Mouse (Mus musculus) natural killer cell, adult 2 months (primary cell): ENCODE measurements at regions not wholly inside any gene's neighbourhood (a gene's known extent, or its start where the extent isn't known, plus 50 kb on each side); places are given as distances from the start of the nearest gene placed in this dataset.

Experiments used
- DNase-seq, 2 experiments: peaks; one replicate each; pipeline ENCODE4 v3.0.0; 2022; ENCODE audit warnings: low spot score in 2 of 2

DNA sequence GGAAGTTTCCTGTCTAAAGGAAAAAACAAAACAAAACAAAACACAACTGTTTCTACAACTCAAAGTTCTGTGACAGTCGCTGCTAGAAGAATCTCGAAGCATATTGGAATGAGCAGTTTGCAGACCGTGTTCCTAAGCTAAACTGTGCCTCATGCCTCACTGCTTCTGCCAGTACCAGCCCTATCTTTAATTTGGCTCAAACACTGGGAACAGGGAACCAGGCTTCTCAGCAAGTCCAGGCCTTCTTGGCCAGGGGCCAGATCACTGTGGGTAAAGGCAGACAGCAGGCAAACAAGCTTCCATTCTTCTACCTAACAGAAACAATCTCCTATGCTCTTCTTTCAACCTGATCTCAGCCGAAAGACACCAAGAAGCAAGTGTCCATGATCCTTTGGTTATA is 56.5 kb downstream of the Tmsb4x start:
- DNase-seq = no peak

DNA sequence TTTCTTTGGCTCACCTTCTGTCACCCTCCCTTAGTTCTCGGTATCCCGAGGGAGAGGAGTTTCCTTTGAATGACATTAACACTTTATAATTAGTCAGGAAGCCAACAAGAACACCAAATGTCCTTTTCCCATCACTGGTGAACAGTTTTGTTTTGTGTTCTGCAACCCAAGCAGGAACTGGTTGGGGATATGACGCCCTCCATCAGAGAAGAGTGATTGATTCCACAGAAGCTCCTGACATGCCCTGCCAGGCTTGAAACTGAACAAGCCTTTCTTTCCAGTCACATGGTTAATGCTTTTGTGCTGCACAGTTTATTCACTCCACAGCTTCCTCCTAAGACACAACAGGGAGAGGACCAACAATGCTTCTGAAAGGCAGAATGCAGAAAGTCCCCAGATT is 57.8 kb downstream of the Tmsb4x start:
- DNase-seq = no peak

DNA sequence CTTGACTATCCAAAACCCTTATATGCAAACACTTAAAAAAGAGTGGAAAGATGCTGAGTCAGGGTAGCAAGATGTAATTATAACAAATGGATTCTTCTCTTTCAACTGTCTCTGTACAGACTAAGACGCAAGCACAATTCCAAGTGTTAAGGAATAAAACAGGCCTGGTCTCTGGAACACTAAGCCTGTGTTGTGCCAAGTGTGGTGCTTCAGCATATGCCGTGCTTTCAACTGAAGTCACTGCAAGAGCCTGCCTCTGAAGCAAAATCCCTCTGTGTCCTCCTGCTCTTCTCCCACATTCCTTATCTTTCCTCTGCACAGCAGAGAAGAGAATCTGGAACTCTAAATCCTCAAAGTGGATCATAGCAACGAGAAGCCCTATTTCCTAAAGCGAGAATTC is 59.7 kb downstream of the Tmsb4x start:
- no peak for DNase-seq

DNA sequence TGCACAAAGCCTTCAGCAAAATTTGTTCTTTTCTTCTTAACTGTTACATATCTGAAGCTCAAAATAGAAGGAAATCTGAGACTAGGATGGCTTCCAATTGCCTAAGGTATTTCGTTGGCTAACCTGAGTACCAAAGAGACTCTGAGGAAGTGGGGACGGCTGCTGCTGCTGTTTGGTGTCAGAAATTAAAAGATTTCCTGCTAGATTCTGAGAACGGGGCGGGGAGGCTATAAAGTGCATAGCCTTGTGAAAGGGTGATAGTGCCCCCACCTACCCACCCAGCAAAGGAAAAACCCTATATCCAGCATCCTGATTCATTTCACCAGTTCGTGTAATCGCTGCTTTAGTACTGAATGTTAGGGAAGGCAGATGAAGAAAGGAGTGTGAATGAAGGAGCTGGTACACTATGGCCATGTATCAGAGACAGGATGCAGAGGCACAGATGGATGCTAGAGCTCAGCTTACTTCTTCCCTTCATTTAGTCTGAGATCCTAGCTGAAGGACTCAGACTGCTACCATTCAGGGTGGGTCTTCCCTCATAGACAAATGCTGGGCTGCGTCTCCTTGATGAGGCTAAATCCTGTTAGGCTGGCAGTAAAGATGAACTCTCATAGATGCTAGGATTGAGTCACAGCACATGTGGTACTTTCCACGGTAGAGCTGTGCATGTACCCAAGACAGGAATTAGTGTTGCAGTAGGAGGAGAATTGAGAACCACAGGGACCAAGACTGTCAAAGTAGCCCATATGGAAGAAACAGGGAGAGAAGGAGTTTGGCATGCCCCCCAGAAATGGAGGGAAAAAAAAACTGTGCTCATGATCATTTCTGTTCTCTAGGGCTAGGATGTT is 62.4 kb downstream of the Tmsb4x start:
- peak in 1 of 2 experiments; percentile 23 for DNase-seq

DNA sequence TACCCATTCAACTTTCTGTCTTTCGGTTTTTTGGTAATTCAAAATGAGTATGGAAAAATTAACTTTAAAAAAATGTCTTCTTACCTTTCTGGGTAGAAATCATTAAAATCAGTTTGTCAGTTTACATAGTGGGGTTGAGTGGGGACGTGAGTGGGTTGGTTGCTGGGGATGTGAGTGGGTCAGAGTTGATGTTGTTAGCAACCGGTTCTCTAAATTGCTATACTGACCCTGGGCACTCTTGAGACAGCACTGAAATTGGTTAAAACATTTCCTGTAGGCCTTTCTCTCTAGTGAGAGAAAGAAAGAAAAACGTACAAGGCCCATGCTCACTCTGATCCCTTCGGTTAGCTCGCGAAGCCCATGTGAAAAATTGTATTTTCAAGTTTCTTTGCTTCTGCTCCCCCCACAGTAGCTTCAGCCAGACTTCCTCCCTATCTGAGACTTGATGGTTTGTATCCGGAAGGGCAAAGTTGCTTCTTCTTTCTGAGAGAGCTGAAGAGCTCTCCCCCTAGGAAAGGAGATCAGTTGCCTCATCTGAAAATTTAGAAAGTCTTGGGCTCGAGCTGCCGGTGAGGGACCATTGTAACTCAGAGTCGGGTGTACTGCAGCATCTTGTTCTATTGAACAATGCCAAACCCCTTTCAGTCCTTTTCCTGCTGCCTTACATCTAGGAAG is 63.5 kb downstream of the Tmsb4x start:
- peak in 1 of 2 experiments; percentile 8 for DNase-seq

DNA sequence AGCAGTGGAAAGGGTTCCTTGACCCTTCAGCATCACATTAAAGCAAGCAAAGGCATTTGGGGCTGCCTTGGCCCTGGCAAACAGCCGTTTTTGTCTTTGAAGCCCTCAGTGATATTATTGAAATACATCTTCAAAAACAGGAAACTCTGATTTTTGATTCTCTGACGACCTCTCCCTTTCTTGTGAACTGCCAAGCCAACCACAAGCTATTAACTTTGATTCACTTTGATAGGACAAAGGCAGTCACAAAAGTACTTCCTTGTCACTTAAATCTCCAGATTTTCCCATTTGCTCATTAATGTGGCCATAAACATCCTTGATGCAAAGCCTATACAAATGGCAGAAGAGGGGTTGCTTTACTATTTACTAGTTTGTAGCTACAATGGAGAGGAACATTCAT is 70.0 kb downstream of the Tmsb4x start:
- no peak for DNase-seq

DNA sequence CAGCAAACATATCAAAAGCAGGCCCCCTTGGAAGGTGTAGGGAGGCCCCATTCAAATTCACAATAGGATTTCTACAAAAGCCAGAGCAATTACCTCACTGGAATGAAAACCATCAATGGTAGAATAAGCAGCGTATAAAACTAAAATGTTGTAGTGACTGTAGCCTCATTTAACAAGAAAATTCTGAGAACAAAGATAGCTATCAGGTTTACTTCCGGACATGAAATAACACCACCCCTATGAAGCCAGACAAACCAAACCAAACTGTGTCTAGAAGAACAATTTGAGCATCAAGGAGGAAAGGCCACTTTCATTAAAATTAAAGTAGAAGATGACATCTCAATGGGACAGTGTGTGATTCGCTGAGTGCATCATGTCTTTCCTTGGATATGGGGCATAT is 74.9 kb downstream of the Tmsb4x start:
- no peak for DNase-seq

DNA sequence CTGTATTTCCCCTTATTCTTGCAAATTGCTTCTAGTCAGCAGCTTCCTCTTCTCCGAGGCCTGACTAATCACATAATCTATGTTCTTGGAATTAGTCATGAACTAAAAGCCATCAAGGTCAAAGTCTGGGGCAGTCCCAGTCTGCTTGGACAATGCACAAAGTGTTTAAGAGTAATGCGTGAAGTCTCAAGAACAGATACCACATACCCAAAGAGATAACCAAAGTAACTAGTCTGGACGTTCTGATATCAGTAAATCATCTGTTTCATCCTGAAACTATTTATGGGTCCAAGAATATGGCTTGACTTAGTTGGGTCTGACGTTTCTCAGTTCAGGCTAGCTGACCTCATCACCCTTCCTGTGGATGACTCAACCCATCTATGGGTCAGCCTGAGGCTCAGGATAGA is 76.1 kb downstream of the Tmsb4x start:
- DNase-seq = no peak

DNA sequence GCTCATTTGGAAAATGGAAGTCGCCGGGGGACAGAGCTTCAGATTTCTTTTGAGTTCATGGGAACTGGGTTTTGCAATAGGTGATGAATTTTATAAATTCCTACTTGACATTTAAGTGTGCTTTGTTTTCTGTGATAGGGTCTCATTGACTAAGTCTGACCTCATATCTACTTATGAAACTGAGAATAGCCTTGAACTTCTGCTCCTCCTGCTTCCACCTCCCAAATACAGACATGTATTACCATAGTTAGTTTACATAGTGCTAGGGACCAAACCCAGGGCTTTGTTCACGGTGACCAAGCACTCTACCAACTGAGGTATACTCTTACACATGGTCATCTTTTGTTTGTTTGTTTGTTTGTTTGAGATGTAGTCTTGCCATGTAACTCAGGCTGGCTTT is 77.8 kb downstream of the Tmsb4x start:
- DNase-seq = no peak

DNA sequence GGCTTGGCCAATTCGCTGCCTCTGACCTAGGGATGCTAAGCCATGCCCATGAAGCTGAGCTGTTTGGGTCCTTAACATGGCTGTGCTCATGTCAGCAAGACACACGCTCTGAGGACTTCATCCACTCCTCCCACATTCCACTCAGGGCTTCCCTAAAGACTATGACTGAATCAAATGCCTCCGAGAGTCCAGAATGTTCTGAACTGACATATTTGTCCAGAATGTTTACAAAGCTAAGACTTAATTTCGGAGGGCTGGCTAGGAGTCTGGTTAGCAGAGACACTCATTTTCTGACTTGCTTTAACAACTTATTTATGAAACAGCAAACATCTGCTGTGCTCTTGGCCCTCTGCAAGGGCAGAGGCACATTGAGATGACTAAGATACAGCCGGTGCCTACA is 78.5 kb downstream of the Tmsb4x start:
- no peak for DNase-seq

DNA sequence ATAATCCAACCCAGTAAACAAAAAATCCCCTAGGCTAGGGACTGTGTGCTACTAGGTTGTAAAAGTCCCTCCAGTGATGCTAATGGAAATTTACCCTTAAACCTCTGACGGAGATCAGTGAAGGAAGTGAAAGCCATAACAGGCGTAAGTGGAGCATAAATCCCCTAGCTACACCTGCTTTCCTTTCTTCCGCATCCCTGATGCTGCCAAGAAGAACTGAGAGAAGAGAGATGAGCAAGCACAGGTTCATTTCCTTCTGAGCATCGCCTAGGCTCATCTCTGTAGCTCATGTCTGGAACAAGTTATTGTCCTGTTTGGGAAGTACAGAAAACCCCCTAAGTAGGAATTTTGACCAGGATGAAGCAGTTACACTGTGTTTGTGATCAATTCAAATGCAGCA is 89.8 kb downstream of the Tmsb4x start:
- peak in 1 of 2 experiments; percentile 44 for DNase-seq

DNA sequence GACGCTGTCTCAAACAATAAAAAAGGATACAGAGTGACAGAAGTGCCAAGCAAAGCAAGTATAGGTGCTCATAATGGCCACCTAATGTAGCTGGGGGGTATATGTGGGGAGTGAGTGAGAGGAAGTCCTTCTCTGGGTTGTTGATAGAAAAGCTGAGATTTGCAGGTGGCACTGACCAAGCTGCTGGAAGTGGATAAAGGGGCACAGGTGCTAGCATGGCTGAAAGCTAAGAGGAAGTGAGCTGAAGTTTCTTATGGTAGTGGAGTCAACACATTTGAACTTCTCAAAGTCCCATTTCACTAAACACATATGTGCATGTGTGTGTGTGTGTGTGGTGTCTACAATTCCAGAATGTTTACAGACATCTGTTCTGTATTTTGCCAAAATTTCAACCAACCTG is 94.0 kb downstream of the Tmsb4x start:
- DNase-seq = no peak

DNA sequence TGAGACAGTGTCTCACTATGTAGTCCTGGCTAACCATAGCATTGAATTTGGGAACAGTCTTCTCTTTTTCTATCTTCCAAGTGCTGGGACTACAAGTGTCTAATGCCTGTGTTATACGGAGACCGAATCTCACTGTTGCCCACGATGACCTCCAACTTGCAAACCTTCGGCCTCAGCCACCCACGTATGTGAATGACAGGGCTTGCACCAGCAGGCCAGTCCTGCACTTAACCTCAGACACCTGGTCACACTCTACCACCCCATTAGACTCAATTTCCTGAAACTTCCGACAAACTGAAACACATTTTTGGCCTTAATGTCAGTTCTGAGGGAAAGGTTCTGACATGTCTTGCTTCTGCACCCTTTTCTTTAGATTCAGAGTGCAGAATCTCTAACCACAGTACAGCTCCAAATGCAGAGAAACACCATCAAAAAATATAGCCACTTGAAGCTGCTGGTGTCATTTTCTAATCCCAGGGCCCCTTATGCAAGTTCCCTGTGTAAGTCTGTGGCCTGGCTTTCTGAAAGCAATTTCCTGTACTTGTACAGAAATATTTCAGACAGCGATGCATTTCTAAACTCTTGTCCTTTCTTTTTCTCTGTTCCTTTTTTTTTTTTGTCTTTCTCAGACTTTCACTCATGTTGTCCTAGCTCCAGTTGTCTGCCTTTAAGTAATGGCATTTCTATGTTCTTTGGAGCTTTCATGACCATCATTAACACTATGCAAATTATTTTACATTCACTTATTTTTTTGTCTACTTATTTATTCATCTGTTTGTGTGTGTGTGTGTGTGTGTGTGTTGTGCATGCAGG is 97.8 kb downstream of the Tmsb4x start:
- DNase-seq = peak; percentile 48 to 73

DNA sequence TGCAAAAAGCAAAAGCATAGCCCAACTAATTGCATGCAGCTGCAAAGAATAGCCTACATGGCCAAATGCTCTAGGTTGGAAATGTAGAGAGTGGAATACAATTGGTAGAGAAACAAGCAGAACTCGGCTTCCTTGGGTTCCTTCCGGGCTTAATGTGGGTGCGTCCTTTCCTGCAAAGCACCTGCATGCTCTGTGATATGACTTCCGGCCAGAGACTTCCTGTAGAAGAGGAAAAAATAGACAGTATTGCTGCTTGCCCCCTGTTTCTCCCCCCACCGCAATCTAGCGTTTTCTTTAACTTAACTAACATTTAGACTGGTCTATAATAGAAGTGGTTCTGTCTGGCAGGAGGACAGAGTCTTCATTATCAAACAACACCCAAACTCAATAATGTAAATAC is 100.8 kb downstream of the Tmsb4x start:
- DNase-seq = no peak

DNA sequence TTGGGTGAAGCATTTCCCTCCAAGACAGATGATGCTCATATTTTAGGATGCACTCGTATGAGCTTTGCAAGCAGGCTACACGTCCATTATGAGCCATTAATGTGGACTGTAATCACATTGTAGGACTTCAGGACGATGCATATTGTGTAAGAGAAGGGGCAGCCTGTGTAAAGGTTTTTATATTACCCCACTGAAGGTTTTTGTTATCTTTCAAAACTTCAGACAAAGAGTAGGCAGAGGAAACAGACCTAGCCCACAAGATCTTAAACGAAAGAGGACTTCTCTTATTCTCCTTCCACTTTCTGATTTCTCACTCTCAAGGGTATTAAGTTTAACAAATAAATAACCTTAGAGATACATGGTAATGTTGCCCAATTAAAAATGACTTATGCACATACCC is 101.6 kb downstream of the Tmsb4x start:
- DNase-seq = no peak

DNA sequence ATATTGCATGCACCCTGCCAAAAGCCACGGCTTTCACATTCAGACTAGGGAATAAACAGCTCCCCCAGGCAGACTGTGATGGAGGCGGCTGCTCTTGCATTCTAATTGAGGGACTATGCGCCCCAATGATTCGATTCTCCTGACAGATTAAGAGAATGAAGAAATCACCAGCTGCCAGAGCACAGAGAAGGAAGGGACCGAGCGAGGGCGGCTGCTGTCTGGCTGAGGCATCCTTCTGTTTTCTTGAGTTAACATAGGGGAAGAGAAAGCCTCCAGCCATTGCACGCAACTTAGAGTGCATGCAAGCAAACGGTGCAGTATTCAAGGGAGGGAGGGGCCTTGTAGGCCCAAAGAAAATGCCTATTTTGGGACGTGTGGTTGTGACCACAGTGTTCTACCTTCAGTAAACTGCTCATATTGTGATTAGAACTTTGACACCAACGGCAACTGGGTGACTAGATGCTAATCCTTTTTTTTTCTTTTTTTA is 103.1 kb downstream of the Tmsb4x start:
- DNase-seq = peak in 1 of 2 experiments; percentile 26

DNA sequence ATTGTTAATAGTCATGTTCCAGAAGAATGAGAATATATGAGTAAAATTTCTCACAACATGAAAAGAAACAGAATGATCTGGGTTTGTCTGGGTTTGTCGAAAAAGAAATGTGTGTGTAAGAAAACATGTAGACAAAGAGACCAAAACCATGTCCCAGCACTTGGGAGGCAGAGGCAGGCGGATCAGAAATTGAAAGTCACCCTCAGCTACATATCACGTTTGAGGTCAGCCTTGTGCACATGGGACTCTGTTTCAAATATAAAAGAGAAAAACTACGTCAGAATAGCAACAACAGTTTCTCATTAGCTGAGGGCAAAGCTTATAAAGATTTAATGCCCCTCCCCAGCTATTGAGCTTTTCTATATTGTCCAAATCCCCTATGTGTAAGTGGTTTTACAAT is 103.8 kb downstream of the Tmsb4x start:
- no peak for DNase-seq

DNA sequence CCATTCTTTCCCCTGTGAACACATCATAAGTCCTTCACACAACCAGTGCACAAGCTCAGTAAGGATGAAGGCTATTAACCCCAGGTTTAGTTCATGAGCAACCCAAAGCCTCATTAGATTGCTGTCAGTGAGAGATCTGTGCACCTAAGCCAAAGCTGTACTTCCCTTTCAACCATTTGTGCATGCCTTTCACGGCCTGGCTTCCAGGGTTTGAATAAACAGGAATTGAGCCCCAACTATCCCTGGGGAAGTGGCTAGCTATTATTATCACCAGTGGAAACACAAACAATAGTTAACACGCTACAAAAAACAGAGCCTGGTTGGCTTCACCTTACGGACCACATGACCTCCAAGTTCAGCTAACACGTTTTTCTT is 104.9 kb downstream of the Tmsb4x start:
- no peak for DNase-seq

DNA sequence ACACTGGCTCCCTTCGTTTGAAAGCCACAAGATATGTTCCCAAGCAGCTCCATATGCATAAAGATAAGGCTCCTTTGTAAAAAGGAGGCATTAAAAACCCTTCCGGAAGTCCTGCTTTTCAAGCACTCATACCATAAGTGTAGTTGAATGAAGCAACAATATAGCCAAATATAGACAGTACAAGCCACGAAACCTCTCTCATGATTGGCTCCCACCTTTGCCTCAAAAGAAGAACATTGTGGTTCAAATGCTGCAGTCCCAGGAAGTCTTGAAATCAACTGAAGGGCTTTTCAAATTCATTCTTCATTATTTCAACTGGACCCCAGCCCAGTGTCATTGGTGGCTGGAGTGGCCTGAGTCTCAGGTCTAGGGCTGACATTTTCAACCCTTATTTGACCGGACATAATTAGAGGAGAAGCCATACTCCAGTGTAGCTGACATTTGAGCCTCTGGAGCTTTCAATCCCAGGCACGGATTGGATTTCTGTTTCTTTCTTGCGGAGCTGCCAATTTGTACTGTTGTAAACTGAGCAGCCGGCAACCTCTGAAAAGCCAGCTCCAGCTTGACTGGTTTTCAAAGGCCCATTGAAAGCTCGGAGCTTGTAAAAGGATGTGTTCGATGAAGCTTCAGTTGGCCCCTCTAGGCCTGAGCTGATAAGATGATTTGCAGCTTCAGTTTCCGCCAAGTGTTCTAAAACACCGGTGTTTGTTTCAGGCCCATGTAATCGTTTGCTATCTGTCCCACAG is 105.4 kb downstream of the Tmsb4x start:
- DNase-seq = no peak

DNA sequence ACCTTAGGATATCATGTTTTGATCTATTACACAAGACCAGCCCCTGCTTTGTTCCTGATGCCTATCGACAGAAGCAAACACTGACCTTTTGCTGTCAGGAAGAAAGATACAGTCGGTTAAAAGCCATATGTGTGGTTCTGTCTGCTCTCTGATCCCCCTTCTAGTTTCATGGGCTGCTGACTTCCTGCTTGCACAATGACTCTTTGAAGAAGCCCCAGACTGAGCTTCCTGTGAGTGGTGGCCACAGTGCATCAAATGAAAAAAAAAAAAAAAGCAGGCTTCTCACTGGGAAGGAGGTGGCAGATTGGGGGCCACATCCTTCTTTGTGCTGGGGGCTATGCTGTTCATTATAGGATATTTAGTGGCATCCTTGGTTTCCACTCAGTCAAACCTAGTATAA is 107.2 kb downstream of the Tmsb4x start:
- DNase-seq = peak in 1 of 2 experiments; percentile 52

DNA sequence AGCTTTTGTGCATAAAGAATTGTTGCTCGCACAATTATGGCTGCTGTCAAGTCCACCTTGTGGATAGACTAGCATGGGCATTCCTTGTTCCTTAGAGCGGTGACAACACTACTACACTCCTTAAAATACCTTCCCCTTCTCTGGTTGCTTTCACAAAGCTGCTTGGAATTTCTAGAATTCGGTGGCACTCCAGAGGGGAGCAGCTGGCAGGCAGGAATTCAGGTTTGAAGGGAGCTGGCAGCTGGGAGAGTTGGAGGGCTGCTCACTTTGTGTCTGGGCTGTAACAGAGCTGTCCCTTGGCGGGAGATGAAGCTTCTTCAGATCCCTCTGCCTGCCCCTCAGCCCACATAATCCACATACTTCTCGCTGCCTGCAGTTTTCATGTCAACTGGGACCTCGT is 109.7 kb downstream of the Tmsb4x start:
- no peak for DNase-seq

DNA sequence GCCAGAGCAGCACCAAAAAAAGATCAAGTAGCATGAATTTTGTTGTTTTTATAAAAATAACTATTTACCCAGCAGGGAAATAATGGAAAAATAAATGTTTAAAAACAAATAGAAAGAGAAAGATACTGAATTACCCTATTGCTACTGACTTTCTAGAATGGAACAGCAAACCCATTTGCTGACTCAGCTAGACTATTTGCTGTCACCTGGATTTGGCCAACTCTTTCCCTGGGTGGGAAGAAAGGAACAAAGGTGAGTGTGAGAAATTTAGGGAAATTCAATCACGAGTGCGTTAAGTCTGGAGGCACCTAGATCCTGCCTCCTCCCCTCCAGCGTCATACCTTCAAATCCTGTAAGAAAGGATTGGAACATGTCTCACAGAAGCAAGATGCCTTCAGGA is 110.2 kb downstream of the Tmsb4x start:
- DNase-seq = no peak
